Mouse (Mus musculus) heart, embryonic 15.5 days (tissue): ENCODE results near the gene Zbtb16. TPM values are rescaled to one million over a fixed set of nuclear protein-coding genes. Genes with fewer than 3 reads are reported as not detected.

Experiments
- ATAC-seq: fragments of 200-750 bp; cut with Nextera tagmentation; replicated peaks from 2 replicates; pipeline ENCODE4 v1.8.0; 2017; ENCODE audit warnings: low read depth, moderate TSS enrichment; ENCODE audit not compliant: insufficient number of reproducible peaks, insufficient read depth, low FRiP score
- H3K27ac ChIP-seq: fragments of 300-500 bp; sonication (generic); 2 replicates; pipeline ENCODE4 v1.5.1; 2015; ENCODE audit warnings: mild to moderate bottlenecking, inconsistent platforms
- H3K27me3 ChIP-seq: fragments of 300-500 bp; sonication (generic); 2 replicates; pipeline ENCODE4 v1.6.1; 2015; ENCODE audit warnings: inconsistent platforms
- H3K36me3 ChIP-seq: fragments of 300-500 bp; sonication (generic); 2 replicates; pipeline ENCODE4 v1.6.1; 2015; ENCODE audit warnings: mild to moderate bottlenecking, inconsistent platforms
- H3K4me1 ChIP-seq: fragments of 300-500 bp; sonication (generic); replicated peaks from 2 replicates; pipeline ENCODE4 v1.6.1; 2015; ENCODE audit warnings: inconsistent platforms
- H3K4me2 ChIP-seq: fragments of 300-500 bp; sonication (generic); 2 replicates; pipeline ENCODE4 v1.6.1; 2015; ENCODE audit warnings: inconsistent platforms, mild to moderate bottlenecking, moderate library complexity
- H3K4me3 ChIP-seq: fragments of 300-500 bp; sonication (generic); 2 replicates; pipeline ENCODE4 v1.5.1; 2015; ENCODE audit warnings: mild to moderate bottlenecking, inconsistent platforms
- H3K9ac ChIP-seq: fragments of 300-500 bp; sonication (generic); 2 replicates; pipeline ENCODE4 v1.6.1; 2015; ENCODE audit warnings: mild to moderate bottlenecking, inconsistent platforms
- H3K9me3 ChIP-seq: fragments of 300-500 bp; sonication (generic); replicated peaks from 2 replicates; pipeline ENCODE4 v1.6.1; 2016; ENCODE audit warnings: inconsistent platforms
- WGBS: fragments of 180-500 bp; shearing (Covaris S2); methylation state at CpG from one replicate; pipeline ENCODE4 v1.1.7; 2015; ENCODE audit warnings: mixed read lengths; 5-methylcytosine and 5-hydroxymethylcytosine counted together
- polyA plus RNA-seq: library from polyadenylated mRNA; unstranded; fragments of >200 nt; fragmentation: Nextera tagmentation; extraction: Ambion mirVana; gene quantifications from 2 replicates; pipeline ENCODE4 v1.2.1, GENCODE M21; 2015

The Zbtb16 gene
- polyA plus RNA-seq, 1 experiment from 2014 or later, result 6.0 TPM

- H3K4me3 ChIP-seq, result no peak overlapping the region
- 0 out of 2 replicates have a peak, but pooled peaks cover 5% of the 10 kb centered on the region for H3K27me3 ChIP-seq
- no peaks in the 10 kb centered on the region for H3K9me3 ChIP-seq
- no peaks in the 10 kb centered on the region for H3K36me3 ChIP-seq
- no peak overlapping the region for H3K9ac ChIP-seq
- no peak overlapping the region for H3K4me2 ChIP-seq
- H3K27ac ChIP-seq, result no peak overlapping the region
- peaks cover 21% of the 10 kb centered on the region for H3K4me1 ChIP-seq
- WGBS, result 49% methylated on average over 6 of the region's 6 CpGs
- ATAC-seq, result no peak
Observed at GRCm38 (mm10) chr9:48786814-48787213, 49.2 kb downstream of the Zbtb16 start.

GRCm38 (mm10) chr9:48784937-48785336 lies 51.1 kb downstream of the Zbtb16 start:
- 50% methylated on average over 6 of the region's 6 CpGs for WGBS
- Histone ChIP-seq H3K9me3 (no peaks in the 10 kb centered on the region), H3K27me3 (peaks cover 4% of the 10 kb centered on the region; the same call in 1 of the 2 replicates), H3K4me1 (peaks cover 21% of the 10 kb centered on the region), H3K4me3 (no peak overlapping the region), H3K27ac (no peak overlapping the region), H3K4me2 (no peak overlapping the region), H3K36me3 (no peaks in the 10 kb centered on the region), H3K9ac (no peak overlapping the region)
- no peak for ATAC-seq

GRCm38 (mm10) chr9:48783292-48783691 lies 52.7 kb downstream of the Zbtb16 start:
- Histone ChIP-seq H3K9ac (no peak overlapping the region), H3K4me3 (no peak overlapping the region), H3K4me2 (no peak overlapping the region), H3K27ac (0 out of 2 replicates have a peak overlapping the region, but pooled peaks have one; percentile 31), H3K4me1 (peaks cover 21% of the 10 kb centered on the region), H3K9me3 (no peaks in the 10 kb centered on the region), H3K36me3 (no peaks in the 10 kb centered on the region), H3K27me3 (peaks cover 8% of the 10 kb centered on the region; the same call in 1 of the 2 replicates)
- WGBS, result 35% methylated on average over 4 of the region's 4 CpGs
- ATAC-seq, result peak; percentile 22; the same call in 1 of the 2 replicates

GRCm38 (mm10) chr9:48782284-48783060 lies 53.5 kb downstream of the Zbtb16 start:
- no peaks in the 10 kb centered on the region for H3K9me3 ChIP-seq
- peaks cover 19% of the 10 kb centered on the region for H3K4me1 ChIP-seq
- H3K4me3 ChIP-seq, result no peak overlapping the region
- no peak overlapping the region for H3K9ac ChIP-seq
- H3K27ac ChIP-seq, result no peak overlapping the region
- 32% methylated on average over 15 of the region's 15 CpGs for WGBS
- peaks cover 8% of the 10 kb centered on the region; the same call in 1 of the 2 replicates for H3K27me3 ChIP-seq
- H3K4me2 ChIP-seq, result no peak overlapping the region
- no peak for ATAC-seq
- H3K36me3 ChIP-seq, result no peaks in the 10 kb centered on the region

- no peaks in the 10 kb centered on the region for H3K9me3 ChIP-seq
- no peak overlapping the region for H3K9ac ChIP-seq
- no peak overlapping the region for H3K4me2 ChIP-seq
- H3K27me3 ChIP-seq, result peaks cover 8% of the 10 kb centered on the region; the same call in 1 of the 2 replicates
- H3K4me3 ChIP-seq, result no peak overlapping the region
- 84% methylated on average over 7 of the region's 7 CpGs for WGBS
- no peaks in the 10 kb centered on the region for H3K36me3 ChIP-seq
- ATAC-seq, result no peak
- no peak overlapping the region for H3K27ac ChIP-seq
- no peaks in the 10 kb centered on the region for H3K4me1 ChIP-seq
Observed at GRCm38 (mm10) chr9:48776268-48776667, 59.8 kb downstream of the Zbtb16 start.

GRCm38 (mm10) chr9:48775561-48775960 lies 60.5 kb downstream of the Zbtb16 start:
- Histone ChIP-seq H3K4me1 (no peaks in the 10 kb centered on the region), H3K4me2 (no peak overlapping the region), H3K27me3 (0 out of 2 replicates have a peak, but pooled peaks cover 4% of the 10 kb centered on the region), H3K27ac (no peak overlapping the region), H3K4me3 (no peak overlapping the region), H3K36me3 (no peaks in the 10 kb centered on the region), H3K9ac (no peak overlapping the region), H3K9me3 (no peaks in the 10 kb centered on the region)
- 60% methylated on average over 2 of the region's 2 CpGs for WGBS
- ATAC-seq, result no peak

- Histone ChIP-seq H3K4me2 (no peak overlapping the region), H3K27me3 (0 out of 2 replicates have a peak, but pooled peaks cover under 1% of the 10 kb centered on the region), H3K9ac (no peak overlapping the region), H3K4me3 (no peak overlapping the region), H3K4me1 (no peaks in the 10 kb centered on the region), H3K36me3 (no peaks in the 10 kb centered on the region), H3K27ac (no peak overlapping the region), H3K9me3 (no peaks in the 10 kb centered on the region)
- ATAC-seq, result no peak
- whole genome bisulfite sequencing, result 87% methylated on average over 8 of the region's 8 CpGs
Observed at GRCm38 (mm10) chr9:48773710-48774109, 62.3 kb downstream of the Zbtb16 start.

- Histone ChIP-seq H3K4me1 (no peaks in the 10 kb centered on the region), H3K27ac (no peak overlapping the region), H3K4me2 (no peak overlapping the region), H3K4me3 (no peak overlapping the region), H3K9me3 (no peaks in the 10 kb centered on the region), H3K27me3 (no peaks in the 10 kb centered on the region), H3K36me3 (no peaks in the 10 kb centered on the region), H3K9ac (no peak overlapping the region)
- 76% methylated on average over 6 of the region's 6 CpGs for WGBS
- ATAC-seq, result no peak
Observed at GRCm38 (mm10) chr9:48773130-48773529, 62.9 kb downstream of the Zbtb16 start.

- WGBS, result 88% methylated on average over 6 of the region's 6 CpGs
- Histone ChIP-seq H3K9ac (no peak overlapping the region), H3K27me3 (no peaks in the 10 kb centered on the region), H3K36me3 (no peaks in the 10 kb centered on the region), H3K4me3 (no peak overlapping the region), H3K27ac (no peak overlapping the region), H3K4me2 (no peak overlapping the region), H3K4me1 (no peaks in the 10 kb centered on the region), H3K9me3 (no peaks in the 10 kb centered on the region)
- no peak for ATAC-seq
Observed at GRCm38 (mm10) chr9:48771504-48771903, 64.5 kb downstream of the Zbtb16 start.

GRCm38 (mm10) chr9:48768965-48769364 lies 67.1 kb downstream of the Zbtb16 start:
- Histone ChIP-seq H3K4me2 (no peak overlapping the region), H3K36me3 (no peaks in the 10 kb centered on the region), H3K27ac (no peak overlapping the region), H3K27me3 (no peaks in the 10 kb centered on the region), H3K9me3 (no peaks in the 10 kb centered on the region), H3K4me1 (no peaks in the 10 kb centered on the region), H3K9ac (no peak overlapping the region), H3K4me3 (no peak overlapping the region)
- 85% methylated on average over 4 of the region's 4 CpGs for WGBS
- no peak for ATAC-seq

GRCm38 (mm10) chr9:48767666-48768432 lies 68.2 kb downstream of the Zbtb16 start:
- Histone ChIP-seq H3K4me1 (no peaks in the 10 kb centered on the region), H3K9me3 (no peaks in the 10 kb centered on the region), H3K4me3 (no peak overlapping the region), H3K27me3 (no peaks in the 10 kb centered on the region), H3K27ac (no peak overlapping the region), H3K9ac (no peak overlapping the region), H3K36me3 (no peaks in the 10 kb centered on the region), H3K4me2 (no peak overlapping the region)
- WGBS, result 87% methylated on average over 20 of the region's 20 CpGs
- no peak for ATAC-seq
